9 mouse cellular contexts compared by ENCODE assay signal in the genomic region with DNA sequence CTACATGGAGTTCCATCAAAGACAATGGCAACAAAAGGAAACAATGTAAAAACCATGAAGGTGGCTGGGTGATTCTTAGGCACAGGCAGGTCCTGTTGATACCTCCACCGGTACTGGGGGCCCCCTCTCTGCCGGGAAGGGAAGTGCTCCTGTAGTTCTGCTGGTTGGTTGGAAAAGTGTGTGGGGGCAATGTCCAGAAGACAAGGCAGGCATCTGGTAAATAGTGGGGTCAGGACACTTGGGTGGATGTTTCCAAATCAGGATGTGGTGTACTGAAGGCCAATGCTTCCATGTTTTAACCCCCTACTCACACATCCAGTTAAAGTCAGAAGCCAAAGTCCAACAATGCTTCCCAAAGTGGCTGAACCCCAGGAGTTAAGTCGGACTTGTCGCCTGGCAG. TPM values are rescaled to one million over a fixed set of nuclear protein-coding genes. Genes with fewer than 3 reads are reported as not detected.
DNase-seq lines count a peak whose midpoint lies in the region; ATAC-seq and TF ChIP-seq lines count a peak whose summit lies in the region.
"Had no signal": no experiment of that assay in that cellular context is flagged by ENCODE, and none has a peak within 500 bp of the region (broad histone marks: within the 10 kb centered on the region; RNA-seq: fewer than 3 reads in every experiment).

No protein-coding gene starts in this region.

- H3K4me1 ChIP-seq in liver, embryonic 14.5 days (replicated peaks; ENCODE audit: control insufficient read depth in 2 of 2, insufficient read depth in 2 of 2, low read length in 1 of 2) = no peaks in the 10 kb centered on the region; a peak in 1 of 4 replicates

- ATAC-seq in liver, embryonic 14.5 days (ENCODE audit: insufficient read depth) = peak; percentile 49; the same call in 1 of the 2 replicates

- no peak overlapping the region for H3K4me3 ChIP-seq in liver, embryonic 14.5 days (ENCODE audit: insufficient read depth in 1 of 2, low read depth in 2 of 2, low read length in 2 of 2)

- intact Hi-C loops in heart, postnatal 10 days (cut with DNase I) = loop anchor here (1.0 to 5.0 kb wide), 3 partner anchors 104 to 269 kb away; a partner anchor contains a TSS

- no peaks in the 10 kb centered on the region for H3K36me3 ChIP-seq in liver, embryonic 14.5 days (replicated peaks; ENCODE audit: control insufficient read depth, insufficient read depth, low read depth)

- H3K9ac ChIP-seq in liver, embryonic 14.5 days (replicated peaks) = no peak overlapping the region

- H3K4me2 ChIP-seq in liver, embryonic 14.5 days (ENCODE audit: low read depth) = no peak overlapping the region

- peak; percentile 54 for TF ChIP-seq CTCF in liver, embryonic 14.5 days (IDR thresholded peaks at IDR 0.05; ENCODE audit: low read depth)

- WGBS in liver, embryonic 14.5 days (ENCODE audit: insufficient replicate concordance) = 51% methylated on average over 4 of the region's 4 CpGs

- H3K27me3 ChIP-seq in liver, embryonic 14.5 days (ENCODE audit: control insufficient read depth, insufficient read depth, low read length) = no peaks in the 10 kb centered on the region

- peak; percentile 23 for DNase-seq in adrenal gland, postnatal 14 days
- no peak for DNase-seq in adrenal gland, postnatal 25 days
- DNase-seq in thymus, postnatal 4 days = peak; percentile 27
- DNase-seq in thymus, adult 18-20 months = no peak
- peak in 1 of 3 experiments; percentile 6 for DNase-seq in liver, embryonic 14.5 days (ENCODE audit: low read depth in 3 of 3, low spot score in 3 of 3)
- DNase-seq in urinary bladder, postnatal 4 days (ENCODE audit: low spot score in 2 of 2) = no peak
- no peak for DNase-seq in heart, postnatal 10 days
- no peak for DNase-seq in heart, adult 9 months (ENCODE audit: low spot score in 2 of 2)
- DNase-seq: adrenal gland, adult 8-10 months had no signal

- no peak for TF ChIP-seq EP300 in liver, embryonic 14.5 days (IDR thresholded peaks at IDR 0.05; ENCODE audit: low read depth)

- no peak overlapping the region for H3K27ac ChIP-seq in liver, embryonic 14.5 days

- no peaks in the 10 kb centered on the region for H3K9me3 ChIP-seq in liver, embryonic 14.5 days (ENCODE audit: control insufficient read depth, low read length)

RNA-seq across cellular contexts. Expression of a gene that starts 17.9 kb away (rescaled TPM):
- total RNA-seq in adrenal gland, postnatal 14 days (2021) = 0.15 TPM in 2 replicates
- total RNA-seq in adrenal gland, postnatal 25 days (2021) = not detected in 2 replicates
- polyA plus RNA-seq in liver, embryonic 14.5 days (2012; rRNA removed) = 0.11 and 0.13 TPM in 2 replicates
- 0.09 TPM in 1 of 2 replicates, not detected in the other for polyA plus RNA-seq in liver, embryonic 14.5 days (2014; fragmentation: Nextera tagmentation; extraction: Ambion mirVana)
- not detected for total RNA-seq in heart, postnatal 10 days (2021)

Comparison
In these comparisons a context has a peak if more than half of its experiments do, and no peak if none do; other contexts are left out.
1. DNase-seq: peak in adrenal gland, postnatal 14 days (single experiment) and thymus, postnatal 4 days (single experiment); none in adrenal gland, postnatal 25 days (single experiment), thymus, adult 18-20 months (0 of 2), urinary bladder, postnatal 4 days (0 of 2), heart, postnatal 10 days (0 of 2) and heart, adult 9 months (0 of 2).